Mouse (Mus musculus): ENCODE results near the gene Syngr2. TPM values are rescaled to one million over a fixed set of nuclear protein-coding genes. Genes with fewer than 3 reads are reported as not detected.

Syngr2 gene
- total and polyA plus RNA-seq, 3 experiments = 189 to 384 TPM; not detected in 1

- TF ChIP-seq TBP (IDR thresholded peaks at IDR 0.05; ENCODE audit: low read depth, low read length) = peak; percentile 43; the same call in 1 of the 2 replicates
- TF ChIP-seq EP300 (IDR thresholded peaks at IDR 0.05; ENCODE audit: low read depth in 1 of 2, low read length in 2 of 2) = no peak
- peak; percentile 35; the same call in 1 of the 2 replicates for TF ChIP-seq HCFC1 (IDR thresholded peaks at IDR 0.05; ENCODE audit: low read depth, low read length)
- 0 out of 2 replicates have a peak, but pooled peaks have one; percentile 59 for TF ChIP-seq MYC (IDR thresholded peaks at IDR 0.05; ENCODE audit: low read depth, low read length)
- no peak for TF ChIP-seq JUND (IDR thresholded peaks at IDR 0.05; ENCODE audit: low read depth, low read length)
- no peak for TF ChIP-seq BHLHE40 (IDR thresholded peaks at IDR 0.05; ENCODE audit: borderline replicate concordance, low read depth, low read length)
- TF ChIP-seq NRF1 (IDR thresholded peaks at IDR 0.05; ENCODE audit: insufficient read depth, low read depth, low read length, poor library complexity, severe bottlenecking) = no peak
- no peak for TF ChIP-seq MEF2A (IDR thresholded peaks at IDR 0.05; ENCODE audit: extremely low read depth, insufficient replicate concordance, low read depth, low read length, poor library complexity, severe bottlenecking)
- TF ChIP-seq ZMIZ1 (IDR thresholded peaks at IDR 0.05; ENCODE audit: low read depth, low read length) = no peak
- no peak for TF ChIP-seq USF2 (IDR thresholded peaks at IDR 0.05; ENCODE audit: borderline replicate concordance in 1 of 2, insufficient read depth in 1 of 2, low read depth in 1 of 2, low read length in 2 of 2)
- no peak for TF ChIP-seq NELFE (IDR thresholded peaks at IDR 0.05; ENCODE audit: low read depth, low read length)
- TF ChIP-seq USF1 (IDR thresholded peaks at IDR 0.05; ENCODE audit: low read depth, low read length) = peak; percentile 58
- no peak for TF ChIP-seq GATA1 (IDR thresholded peaks at IDR 0.05; ENCODE audit: low read depth, low read length)
Measured at GRCm38 (mm10) chr11:117846640-117847039, 37.2 kb downstream of the Syngr2 start (continued).

GRCm38 (mm10) chr11:117847593-117848215 is 38.2 kb downstream of the Syngr2 start:
- H3K27ac ChIP-seq (ENCODE audit: control insufficient read depth, low read depth, low read length) = peak overlapping the region; percentile 57
- peak; percentile 67 for DNase-seq (ENCODE audit: low read depth, low spot score)
- no peaks in the 10 kb centered on the region for H3K9me3 ChIP-seq (replicated peaks; ENCODE audit: insufficient read depth, low read length)
- H3K79me2 ChIP-seq (ENCODE audit: control insufficient read depth, insufficient read depth, low read length, poor library complexity) = peaks cover 28% of the 10 kb centered on the region
- H3K9ac ChIP-seq (ENCODE audit: control insufficient read depth, low read depth, low read length, poor library complexity, severe bottlenecking) = peak overlapping the region; percentile 67
- peak overlapping the region; percentile 58 to 68 for H3K4me3 ChIP-seq (ENCODE audit: control insufficient read depth in 1 of 2, insufficient read depth in 1 of 2, low read depth in 2 of 2, low read length in 2 of 2)
- H3K27me3 ChIP-seq (ENCODE audit: control insufficient read depth in 1 of 2, insufficient read depth in 2 of 2, low read length in 2 of 2) = no peaks in the 10 kb centered on the region
- peaks cover 14 to 26% of the 10 kb centered on the region in 2 experiments for H3K36me3 ChIP-seq (ENCODE audit: control insufficient read depth in 1 of 2, insufficient read depth in 2 of 2, low read length in 2 of 2)
- H3K4me1 ChIP-seq (ENCODE audit: control insufficient read depth in 1 of 2, insufficient read depth in 2 of 2, low read length in 2 of 2) = peaks cover 19 to 21% of the 10 kb centered on the region in 2 experiments
- no peak; the same call in 1 of the 2 replicates for TF ChIP-seq CHD1 (IDR thresholded peaks at IDR 0.05; ENCODE audit: low read depth, low read length)
- TF ChIP-seq UBTF (IDR thresholded peaks at IDR 0.05; ENCODE audit: borderline replicate concordance, insufficient read depth, low read depth, low read length) = no peak
- TF ChIP-seq MEF2A (IDR thresholded peaks at IDR 0.05; ENCODE audit: extremely low read depth, insufficient replicate concordance, low read depth, low read length, poor library complexity, severe bottlenecking) = no peak
- TF ChIP-seq USF2 (IDR thresholded peaks at IDR 0.05; ENCODE audit: borderline replicate concordance in 1 of 2, insufficient read depth in 1 of 2, low read depth in 1 of 2, low read length in 2 of 2) = no peak
- no peak for TF ChIP-seq ZKSCAN1 (IDR thresholded peaks at IDR 0.05; ENCODE audit: low read depth, low read length)
- no peak for TF ChIP-seq NRF1 (IDR thresholded peaks at IDR 0.05; ENCODE audit: insufficient read depth, low read depth, low read length, poor library complexity, severe bottlenecking)
- TF ChIP-seq TAL1 (IDR thresholded peaks at IDR 0.05; ENCODE audit: low read length) = no peak
- TF ChIP-seq MYC (IDR thresholded peaks at IDR 0.05; ENCODE audit: low read depth, low read length) = 0 out of 2 replicates have a peak, but pooled peaks have one; percentile 3
- peak; percentile 3; the same call in 1 of the 2 replicates for TF ChIP-seq ETS1 (IDR thresholded peaks at IDR 0.05; ENCODE audit: low read depth, low read length)
- TF ChIP-seq POLR2AphosphoS5 (IDR thresholded peaks at IDR 0.05; ENCODE audit: borderline replicate concordance, low read depth, low read length) = no peak
- TF ChIP-seq USF1 (IDR thresholded peaks at IDR 0.05; ENCODE audit: low read depth, low read length) = 0 out of 2 replicates have a peak, but pooled peaks have one; percentile 7
- no peak for TF ChIP-seq ZNF384 (IDR thresholded peaks at IDR 0.05; ENCODE audit: low read depth, low read length)
- TF ChIP-seq MAX (IDR thresholded peaks at IDR 0.05; ENCODE audit: low read length) = peak; percentile 54; the same call in 1 of the 2 replicates
- TF ChIP-seq CTCF (IDR thresholded peaks at IDR 0.05 in 2 of 3, conservative IDR thresholded peaks at IDR 0.05 in 1 of 3; ENCODE audit: control insufficient read depth in 1 of 3, insufficient read depth in 1 of 3, low read depth in 2 of 3, low read length in 3 of 3, poor library complexity in 1 of 3, severe bottlenecking in 1 of 3) = no peak; a peak in 1 of 6 replicates
- no peak for TF ChIP-seq GABPA (IDR thresholded peaks at IDR 0.05; ENCODE audit: low read depth, low read length)
- peak; percentile 43; the same call in 1 of the 2 replicates for TF ChIP-seq TCF12 (IDR thresholded peaks at IDR 0.05; ENCODE audit: low read depth, low read length)
- no peak for TF ChIP-seq MAFK (IDR thresholded peaks at IDR 0.05; ENCODE audit: borderline replicate concordance, low read depth, low read length)
- TF ChIP-seq ZMIZ1 (IDR thresholded peaks at IDR 0.05; ENCODE audit: low read depth, low read length) = 0 out of 2 replicates have a peak, but pooled peaks have one; percentile 25
- TF ChIP-seq MYB (IDR thresholded peaks at IDR 0.05; ENCODE audit: low read depth, low read length) = peak; percentile 31; the same call in 1 of the 2 replicates
- no peak for TF ChIP-seq BHLHE40 (IDR thresholded peaks at IDR 0.05; ENCODE audit: borderline replicate concordance, low read depth, low read length)
- no peak; a peak in 1 of 4 replicates for TF ChIP-seq POLR2A (IDR thresholded peaks at IDR 0.05; ENCODE audit: control insufficient read depth in 1 of 2, insufficient read depth in 1 of 2, low read depth in 1 of 2, low read length in 2 of 2, poor library complexity in 1 of 2)
- 0 out of 2 replicates have a peak, but pooled peaks have one; percentile 28 for TF ChIP-seq ELF1 (IDR thresholded peaks at IDR 0.05; ENCODE audit: low read depth, low read length)
- no peak for TF ChIP-seq TBP (IDR thresholded peaks at IDR 0.05; ENCODE audit: low read depth, low read length)
- TF ChIP-seq POLR2AphosphoS2 (IDR thresholded peaks at IDR 0.05; ENCODE audit: low read length) = no peak
- TF ChIP-seq SMC3 (IDR thresholded peaks at IDR 0.05; ENCODE audit: low read depth, low read length) = peak; percentile 13; the same call in 1 of the 2 replicates
- no peak for TF ChIP-seq JUND (IDR thresholded peaks at IDR 0.05; ENCODE audit: low read depth, low read length)

Data from MEL (cell line).